Mouse (Mus musculus): ENCODE data around the gene Kdelc2. TPM values are rescaled to one million over a fixed set of nuclear protein-coding genes. Genes with fewer than 3 reads are reported as not detected.

Kdelc2 gene
- polyA plus RNA-seq, 1 experiment from 2014 or later = 32.3 TPM

- TF ChIP-seq CTCF (IDR thresholded peaks at IDR 0.05) = no peak
- H3K27me3 ChIP-seq = no peaks in the 10 kb centered on the region
- no peak for ATAC-seq
- ChIA-PET CTCF (no interaction called here), POLR2A (no interaction called here)
- in situ Hi-C loops (cut with MboI; ENCODE audit: low pct_unique_long_range_greater_than_20kb) = loop anchor here (5.0 kb wide), 1 partner anchor 128 kb away; no protein-coding TSS in a partner anchor
- no peak for DNase-seq (ENCODE audit: low read depth, low spot score)
Measured at GRCm38 (mm10) chr9:53384873-53385272, 1.0 kb downstream of the Kdelc2 start.

GRCm38 (mm10) chr9:53387431-53387830 is 3.6 kb downstream of the Kdelc2 start:
- in situ Hi-C loops (cut with MboI; ENCODE audit: low pct_unique_long_range_greater_than_20kb) = loop anchor here (5.0 kb wide), 1 partner anchor 130 kb away; no protein-coding TSS in a partner anchor
- ChIA-PET CTCF (no interaction called here), POLR2A (no interaction called here)
- ATAC-seq (no peak), DNase-seq (ENCODE audit: low read depth, low spot score) (no peak)
- H3K27me3 ChIP-seq = no peaks in the 10 kb centered on the region
- no peak for TF ChIP-seq CTCF (IDR thresholded peaks at IDR 0.05)

- no peaks in the 10 kb centered on the region for H3K27me3 ChIP-seq
- no peak for TF ChIP-seq CTCF (IDR thresholded peaks at IDR 0.05)
- no peak for DNase-seq (ENCODE audit: low read depth, low spot score)
- in situ Hi-C loops (cut with MboI; ENCODE audit: low pct_unique_long_range_greater_than_20kb) = loop anchor here (5.0 kb wide), 1 partner anchor 132 kb away; no protein-coding TSS in a partner anchor
- POLR2A ChIA-PET = no interaction called here
- ATAC-seq = no peak
- CTCF ChIA-PET = interaction anchor here (0.9 kb wide), 1 partner anchor 134 kb away, joined by 3 read pairs; no protein-coding TSS in a partner anchor
Measured at GRCm38 (mm10) chr9:53389109-53389508, 5.3 kb downstream of the Kdelc2 start.

- POLR2A ChIA-PET = no interaction called here
- ATAC-seq (no peak), DNase-seq (ENCODE audit: low read depth, low spot score) (no peak)
- TF ChIP-seq CTCF (IDR thresholded peaks at IDR 0.05) = no peak
- CTCF ChIA-PET = no interaction called here
- in situ Hi-C loops (cut with MboI; ENCODE audit: low pct_unique_long_range_greater_than_20kb) = no loop called here
- H3K27me3 ChIP-seq = no peaks in the 10 kb centered on the region
Measured at GRCm38 (mm10) chr9:53390136-53390535, 6.3 kb downstream of the Kdelc2 start.

DNA sequence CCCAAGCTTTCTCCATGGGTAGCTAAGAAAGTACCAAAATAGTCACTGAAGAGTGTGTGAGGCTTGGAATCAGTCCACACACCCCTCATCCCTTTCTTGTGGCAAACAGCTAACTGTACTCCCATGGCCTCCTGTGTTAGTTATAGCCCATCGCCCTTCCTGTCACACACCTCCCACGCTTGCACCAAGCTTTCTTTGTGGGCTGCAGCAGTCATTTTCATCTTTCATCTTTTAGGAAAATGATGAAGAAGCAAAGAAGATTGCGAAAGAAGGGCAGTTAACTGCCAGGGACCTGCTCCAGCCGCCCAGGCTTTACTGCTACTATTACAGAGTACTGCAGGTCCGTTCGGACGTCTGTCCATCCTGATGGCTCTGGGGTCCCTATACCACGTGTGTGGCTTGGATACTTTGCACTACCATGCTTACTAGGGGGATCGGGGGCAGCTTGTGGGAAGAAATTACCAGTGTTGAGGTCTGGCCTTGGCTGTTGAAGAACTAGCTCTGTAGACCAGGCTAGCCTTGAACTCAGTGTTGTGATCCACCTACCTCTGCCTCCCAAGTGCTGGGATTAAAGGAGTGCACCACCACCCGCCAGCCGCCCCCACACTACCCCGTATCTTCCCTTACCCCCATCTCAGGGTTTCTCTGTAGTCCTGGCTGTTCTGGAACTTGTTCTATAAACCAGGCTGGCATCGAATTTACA is 14.0 kb downstream of the Kdelc2 start:
- CTCF ChIA-PET = interaction anchor here (1.4 to 2.0 kb wide), 5 partner anchors 10 to 145 kb away, joined by 3 to 6 read pairs (median 5); no protein-coding TSS in a partner anchor
- in situ Hi-C loops (cut with MboI; ENCODE audit: low pct_unique_long_range_greater_than_20kb) = no loop called here
- ATAC-seq = no peak

GRCm38 (mm10) chr9:53398388-53398700 is 14.5 kb downstream of the Kdelc2 start:
- in situ Hi-C loops (cut with MboI; ENCODE audit: low pct_unique_long_range_greater_than_20kb) = no loop called here
- TF ChIP-seq CTCF (IDR thresholded peaks at IDR 0.05) = peak; percentile 65
- ChIA-PET POLR2A (interaction anchor here (0.9 kb wide), 1 partner anchor 148 kb away, joined by 3 read pairs; no protein-coding TSS in a partner anchor), CTCF (interaction anchor here (0.8 to 2.0 kb wide), 5 partner anchors 10 to 160 kb away, joined by 3 to 6 read pairs (median 5); no protein-coding TSS in a partner anchor)
- H3K27me3 ChIP-seq = no peaks in the 10 kb centered on the region
- DNase-seq (ENCODE audit: low read depth, low spot score) (no peak), ATAC-seq (no peak)

More for the DNA sequence above, 14.0 kb downstream of the Kdelc2 start:
- no peak for TF ChIP-seq CTCF (IDR thresholded peaks at IDR 0.05)
- no peak for DNase-seq (ENCODE audit: low read depth, low spot score)
- POLR2A ChIA-PET = interaction anchor here (0.9 kb wide), 1 partner anchor 147 kb away, joined by 3 read pairs; no protein-coding TSS in a partner anchor
- H3K27me3 ChIP-seq = no peaks in the 10 kb centered on the region

GRCm38 (mm10) chr9:53399537-53399936 is 15.7 kb downstream of the Kdelc2 start:
- ChIA-PET CTCF (interaction anchor here (1.6 to 2.0 kb wide), 2 partner anchors 8 to 11 kb away, joined by 5 to 6 read pairs; no protein-coding TSS in a partner anchor), POLR2A (no interaction called here)
- DNase-seq (ENCODE audit: low read depth, low spot score) = no peak
- in situ Hi-C loops (cut with MboI; ENCODE audit: low pct_unique_long_range_greater_than_20kb) = no loop called here
- ATAC-seq = no peak
- no peak for TF ChIP-seq CTCF (IDR thresholded peaks at IDR 0.05)
- no peaks in the 10 kb centered on the region for H3K27me3 ChIP-seq

DNA sequence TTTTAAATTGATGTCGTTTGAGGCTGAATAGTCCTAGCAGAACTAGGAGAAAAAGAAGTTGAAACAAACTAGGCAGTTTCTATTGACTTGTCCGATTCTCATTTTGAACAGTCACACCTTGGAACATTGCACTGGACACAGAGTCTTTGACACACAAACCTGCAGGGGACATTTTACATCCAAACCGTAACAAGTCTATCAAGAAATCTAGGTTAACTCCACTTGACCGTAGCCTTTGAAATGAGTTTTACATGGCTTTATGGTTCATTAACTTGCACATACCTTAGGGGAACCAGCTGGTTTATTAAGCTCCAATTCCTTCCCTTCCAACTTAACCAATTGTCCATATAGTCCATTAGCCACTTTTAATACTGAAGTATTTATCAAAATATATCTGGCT is 16.9 kb downstream of the Kdelc2 start:
- DNase-seq (ENCODE audit: low read depth, low spot score) (no peak), ATAC-seq (no peak)
- CTCF ChIA-PET = no interaction called here
- H3K27me3 ChIP-seq = no peaks in the 10 kb centered on the region
- TF ChIP-seq CTCF (IDR thresholded peaks at IDR 0.05) = no peak
- in situ Hi-C loops (cut with MboI; ENCODE audit: low pct_unique_long_range_greater_than_20kb) = no loop called here
- POLR2A ChIA-PET = no interaction called here

GRCm38 (mm10) chr9:53401146-53401545 is 17.3 kb downstream of the Kdelc2 start:
- TF ChIP-seq CTCF (IDR thresholded peaks at IDR 0.05) = no peak
- POLR2A ChIA-PET = no interaction called here
- no peaks in the 10 kb centered on the region for H3K27me3 ChIP-seq
- in situ Hi-C loops (cut with MboI; ENCODE audit: low pct_unique_long_range_greater_than_20kb) = no loop called here
- ATAC-seq (no peak), DNase-seq (ENCODE audit: low read depth, low spot score) (no peak)
- CTCF ChIA-PET = no interaction called here

DNA sequence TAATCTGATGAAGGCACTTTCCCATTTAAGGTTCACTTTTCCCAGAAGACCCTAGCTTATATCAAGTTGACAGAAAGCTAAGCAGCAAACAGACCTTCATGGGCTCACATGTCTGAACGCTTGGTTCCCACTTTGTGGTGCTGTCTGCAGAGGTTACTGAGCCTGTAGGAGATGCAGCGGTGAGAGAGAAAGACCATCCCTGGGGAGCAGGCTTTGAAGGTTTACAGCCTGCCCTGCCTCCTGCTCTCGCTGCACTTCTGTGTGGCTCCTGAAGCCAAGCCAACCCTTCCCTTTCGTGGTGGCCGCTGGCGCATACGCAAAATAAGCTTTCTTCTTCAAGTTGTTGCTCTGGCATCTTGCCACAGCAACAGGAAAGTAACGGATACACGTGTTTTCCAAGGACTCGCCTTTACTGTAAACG is 18.5 kb downstream of the Kdelc2 start, which contains the start of gene 4930550C14Rik:
Gene 4930550C14Rik (plus strand): TSS at position 35 of the 421 bp plus-strand sequence.
- no peak for ATAC-seq

GRCm38 (mm10) chr9:53402991-53403390 is 19.2 kb downstream of the Kdelc2 start:
- no peaks in the 10 kb centered on the region for H3K27me3 ChIP-seq
- ATAC-seq (no peak), DNase-seq (ENCODE audit: low read depth, low spot score) (no peak)
- in situ Hi-C loops (cut with MboI; ENCODE audit: low pct_unique_long_range_greater_than_20kb) = no loop called here
- ChIA-PET CTCF (no interaction called here), POLR2A (no interaction called here)
- no peak for TF ChIP-seq CTCF (IDR thresholded peaks at IDR 0.05)

More for the DNA sequence above, 18.5 kb downstream of the Kdelc2 start, which contains the start of gene 4930550C14Rik:
- in situ Hi-C loops (cut with MboI; ENCODE audit: low pct_unique_long_range_greater_than_20kb) = no loop called here
- no peak for DNase-seq (ENCODE audit: low read depth, low spot score)
- H3K27me3 ChIP-seq = no peaks in the 10 kb centered on the region
- ChIA-PET POLR2A (no interaction called here), CTCF (no interaction called here)
- no peak for TF ChIP-seq CTCF (IDR thresholded peaks at IDR 0.05)

Data from Patski (cell line).